Mouse (Mus musculus): ENCODE results near the gene Serbp1.

Gene Serbp1

GRCm38 (mm10) chr6:67298742-67299141 is 60.8 kb downstream of the Serbp1 start:
- in situ Hi-C loops (cut with MboI, MseI): no loop called here

DNA sequence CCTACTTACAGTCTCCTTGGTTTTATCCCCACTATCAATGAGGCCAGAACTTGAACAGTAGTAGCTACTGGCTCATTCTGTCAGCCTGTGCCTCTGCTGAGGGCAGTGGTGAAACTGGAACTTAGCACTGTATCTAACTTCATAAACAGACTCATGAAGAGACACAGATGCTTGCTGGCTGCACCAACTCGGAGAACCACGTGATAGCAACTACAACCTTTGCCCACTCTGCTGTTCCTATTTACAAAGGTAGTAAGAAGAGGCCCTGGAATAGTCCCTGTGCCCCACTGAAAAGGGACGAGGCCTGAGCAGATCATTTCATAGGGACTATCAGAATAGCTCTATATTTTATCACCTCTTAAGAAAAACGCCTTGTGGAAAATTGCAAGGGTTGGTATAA is 62.3 kb downstream of the Serbp1 start:
- in situ Hi-C loops (cut with MboI, MseI): no loop called here

DNA sequence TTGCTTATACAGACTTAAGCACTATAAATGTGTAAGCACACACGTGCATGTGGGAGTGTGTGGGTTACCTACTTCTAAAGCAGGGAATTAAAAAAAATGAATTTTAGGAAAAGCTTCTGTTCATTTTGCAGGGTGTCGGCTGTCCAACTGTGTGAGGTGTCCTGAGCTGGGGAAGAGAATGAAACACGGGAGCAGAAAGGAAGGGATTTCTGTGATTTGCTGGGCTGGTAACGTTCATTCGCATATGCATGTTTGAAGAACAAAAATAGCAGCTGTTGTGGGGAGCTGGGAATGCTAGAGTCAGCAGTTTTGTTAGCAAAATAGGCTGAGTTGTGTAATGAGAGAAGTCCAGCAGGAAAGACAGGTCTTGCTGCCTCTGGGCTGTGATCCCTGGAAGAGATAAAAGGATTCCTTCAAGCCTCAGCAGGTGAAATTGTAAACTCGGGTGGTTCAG is 62.8 kb downstream of the Serbp1 start:
- in situ Hi-C loops (cut with MboI, MseI): no loop called here

DNA sequence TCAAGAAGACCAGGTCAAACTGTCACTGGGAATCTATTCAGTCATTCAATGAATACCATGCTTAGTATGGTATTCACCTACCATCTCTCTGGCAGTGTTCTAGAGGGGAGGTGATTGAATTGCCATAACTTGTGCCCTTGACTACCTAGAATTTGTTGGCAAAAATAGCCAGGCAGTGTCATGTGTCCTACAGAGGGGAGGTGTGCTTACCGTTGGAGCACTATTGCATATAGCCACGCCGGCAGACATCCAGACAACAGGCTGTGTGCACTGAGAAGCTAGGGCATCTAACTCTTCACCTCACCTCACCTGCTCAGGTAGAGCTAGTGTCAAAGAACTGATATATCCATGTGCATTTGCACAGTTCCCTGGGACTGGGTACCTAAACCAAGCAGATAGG is 63.3 kb downstream of the Serbp1 start:
- in situ Hi-C loops (cut with MboI, MseI): no loop called here

GRCm38 (mm10) chr6:67302471-67302870 is 64.5 kb downstream of the Serbp1 start:
- in situ Hi-C loops (cut with MboI, MseI): no loop called here

- in situ Hi-C loops (cut with MboI, MseI): no loop called here
Measured at GRCm38 (mm10) chr6:67303210-67303609, 65.2 kb downstream of the Serbp1 start.

DNA sequence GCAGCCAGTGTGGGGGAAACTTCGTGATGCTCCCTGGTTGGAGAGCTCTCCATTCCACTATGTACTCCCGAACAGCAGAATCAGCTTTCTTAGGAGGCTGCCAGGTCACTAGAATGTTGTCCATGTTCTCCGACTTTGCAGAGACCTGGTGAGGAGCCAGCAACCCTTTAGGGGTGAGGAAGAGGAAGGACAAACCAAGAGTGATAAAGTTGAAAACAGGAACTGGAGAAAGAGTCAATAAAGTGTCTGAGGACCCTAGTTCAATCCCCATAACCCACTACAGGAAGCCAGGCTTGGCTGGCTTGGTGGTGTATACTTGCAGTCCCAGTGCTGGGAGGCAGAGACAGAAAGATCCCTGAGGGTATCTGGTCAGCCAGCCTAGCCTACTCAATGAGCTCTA is 71.0 kb downstream of the Serbp1 start:
- in situ Hi-C loops (cut with MboI, MseI): no loop called here

DNA sequence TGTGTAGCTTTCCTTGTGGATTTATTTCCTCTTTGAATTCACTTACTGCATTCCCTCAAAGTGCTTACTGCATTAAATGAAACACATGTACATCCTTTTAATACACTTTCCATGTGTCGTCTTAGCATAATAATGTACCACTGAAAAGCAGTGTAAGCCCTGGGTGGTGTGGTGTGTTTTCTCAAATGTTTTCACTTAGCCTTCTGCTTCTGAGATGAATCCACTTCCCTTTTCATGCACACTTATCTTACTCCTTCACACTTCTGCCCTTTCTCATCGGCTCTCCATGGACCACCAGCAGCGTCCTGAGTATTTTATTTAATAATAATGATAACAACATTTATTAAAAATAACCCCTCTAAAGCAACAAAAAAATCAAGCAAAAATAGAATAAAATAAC is 71.8 kb downstream of the Serbp1 start:
- in situ Hi-C loops (cut with MboI, MseI): no loop called here

DNA sequence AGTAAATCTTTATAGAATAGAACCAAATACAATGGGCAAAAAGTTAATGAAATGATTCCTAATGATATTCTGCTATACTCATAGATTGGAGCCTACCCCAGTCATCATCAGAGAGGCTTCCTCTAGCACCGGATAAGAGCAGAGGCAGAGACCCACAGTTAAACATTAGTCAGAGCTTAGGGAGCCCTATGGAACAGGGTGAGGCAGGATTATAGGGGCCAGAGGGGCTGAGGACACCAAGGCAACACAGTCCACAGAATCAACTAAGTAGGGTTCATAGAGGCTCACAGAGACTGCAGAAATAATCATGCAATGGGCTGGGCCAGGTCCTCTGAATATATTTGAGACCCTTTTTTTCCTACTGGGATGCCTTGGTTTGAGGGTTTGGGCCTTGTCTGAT is 76.7 kb downstream of the Serbp1 start:
- in situ Hi-C loops (cut with MboI, MseI): no loop called here

DNA sequence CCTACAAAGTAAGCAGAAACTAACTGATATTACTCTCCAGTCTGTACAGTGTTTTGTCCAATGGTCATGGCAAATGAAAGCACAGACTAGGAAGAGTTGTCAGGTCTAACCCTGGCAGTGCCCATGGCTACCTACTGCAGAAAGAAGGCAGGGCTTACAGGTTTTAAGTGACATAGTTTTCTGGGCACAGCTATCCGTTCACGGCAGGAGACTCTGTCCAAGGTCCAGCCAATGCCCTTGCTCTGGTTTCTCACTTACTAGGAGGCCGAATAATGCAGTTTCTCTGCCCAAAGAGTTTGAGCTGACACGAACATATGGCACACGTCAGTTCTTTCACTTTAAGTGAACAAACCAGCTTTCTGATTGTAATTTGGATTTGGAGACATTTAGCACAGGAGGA is 79.1 kb downstream of the Serbp1 start:
- in situ Hi-C loops (cut with MboI, MseI): no loop called here

DNA sequence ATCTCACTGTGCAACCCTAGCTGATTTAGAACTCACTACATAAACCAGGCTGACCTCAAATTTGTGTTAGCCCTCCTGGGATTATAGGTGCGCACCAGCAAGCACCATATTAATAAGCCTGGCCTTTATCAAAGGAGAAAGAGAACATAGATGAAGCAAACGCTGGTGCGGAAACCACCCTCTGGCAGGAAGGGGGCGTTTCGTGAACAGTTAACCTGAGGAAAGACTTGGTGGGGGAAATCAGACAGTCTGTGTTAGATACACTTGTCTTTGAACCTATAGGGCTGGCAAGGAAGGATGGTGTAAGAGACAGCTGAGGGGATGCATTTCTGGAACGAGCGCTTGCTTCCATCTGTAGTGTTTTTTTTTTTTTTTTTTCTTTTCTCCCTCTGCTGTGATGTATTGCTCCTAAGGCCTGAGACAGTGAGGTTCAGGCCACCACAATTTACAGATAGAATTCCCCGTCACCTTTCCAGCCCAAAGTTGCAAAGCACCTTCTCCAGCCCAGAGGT is 79.9 kb downstream of the Serbp1 start:
- in situ Hi-C loops (cut with MboI, MseI): no loop called here

GRCm38 (mm10) chr6:67318451-67318850 is 80.5 kb downstream of the Serbp1 start:
- in situ Hi-C loops (cut with MboI, MseI): no loop called here

- in situ Hi-C loops (cut with MboI, MseI): no loop called here
Measured at GRCm38 (mm10) chr6:67323788-67324187, 85.8 kb downstream of the Serbp1 start.

GRCm38 (mm10) chr6:67337943-67338342 is 100.0 kb downstream of the Serbp1 start:
- in situ Hi-C loops (cut with MboI, MseI): no loop called here

- in situ Hi-C loops (cut with MboI, MseI): no loop called here
Measured at GRCm38 (mm10) chr6:67339494-67339893, 101.5 kb downstream of the Serbp1 start.

All from T-helper 2 cell (primary cell).